Mouse (Mus musculus): ENCODE results near the gene Hspa12b.

DNA sequence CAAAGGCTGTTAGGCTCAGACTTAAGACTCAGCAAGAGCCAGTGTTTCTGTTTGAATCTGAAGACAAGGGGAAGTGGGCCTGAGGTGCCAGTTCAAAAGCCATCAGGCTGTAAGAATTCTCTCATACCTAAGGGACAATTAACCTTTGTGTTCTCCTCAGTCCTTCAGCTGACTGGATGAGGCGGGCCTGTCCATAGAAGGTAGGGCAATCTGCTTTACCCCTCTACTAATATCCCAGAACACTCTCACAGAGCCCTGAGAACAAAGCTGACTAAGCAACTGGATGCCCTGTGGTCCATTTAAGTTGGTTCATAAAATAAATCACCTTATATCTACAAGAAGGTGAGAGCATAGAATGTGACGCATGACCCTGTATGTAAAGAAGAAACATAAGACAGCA, 39.1 kb downstream of the Hspa12b start:
- TF ChIP-seq CEBPB (IDR thresholded peaks at IDR 0.05; ENCODE audit: low read depth) = no peak
- TF ChIP-seq MYOD1 (IDR thresholded peaks at IDR 0.05; ENCODE audit: control insufficient read depth, insufficient read length, low read depth) = no peak
- TF ChIP-seq CTCF (IDR thresholded peaks at IDR 0.05; ENCODE audit: control insufficient read depth, insufficient read depth, insufficient read length) = no peak
- TF ChIP-seq MAX (IDR thresholded peaks at IDR 0.05) = no peak

All from C2C12 (cell line).